Mouse (Mus musculus) brain, embryonic 18.5 days (tissue): ENCODE data around the gene Acer3.

Source experiments
- DNase-seq: peaks from one replicate; pipeline ENCODE4 v3.0.0-alpha.2; 2012; ENCODE audit warnings: low read depth, low spot score

Gene Acer3

GRCm38 (mm10) chr7:98321083-98321482, at the start of gene Acer3:
Acer3 (minus strand) TSS chr7:98321208.
- no peak for DNase-seq

DNA sequence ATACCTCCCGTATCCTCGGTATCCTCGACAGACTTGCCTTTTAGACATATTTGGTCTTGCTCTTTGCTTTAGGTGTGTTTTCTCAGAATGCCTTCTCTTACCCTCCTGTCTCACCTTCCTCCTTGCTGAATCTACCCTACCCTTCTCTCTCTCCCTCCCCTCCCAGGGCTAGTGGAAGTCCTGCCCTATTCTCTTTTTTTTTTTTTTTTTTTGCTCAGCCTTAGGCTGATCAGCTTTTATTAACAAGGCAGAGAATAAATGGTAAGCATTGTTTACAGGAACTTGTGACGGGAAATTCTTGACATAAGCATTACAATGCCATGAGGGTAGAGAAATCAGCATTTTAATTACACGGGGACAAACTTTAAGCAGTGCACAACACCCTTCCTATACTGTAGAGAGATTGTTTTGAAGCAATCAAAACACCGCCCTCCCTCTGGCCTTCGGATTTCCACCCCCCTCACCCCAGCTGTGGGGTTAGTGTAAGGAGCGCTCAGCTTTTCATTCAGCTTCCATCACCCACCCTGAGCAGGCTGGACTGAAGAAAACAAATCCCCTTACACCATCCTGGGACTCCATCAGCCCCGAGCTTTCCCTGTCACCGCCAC, 48.9 kb upstream of the Acer3 start:
- no peak for DNase-seq

- no peak for DNase-seq
These were observed 40.7 kb upstream of the Acer3 start for GRCm38 (mm10) chr7:98361662-98362061.

- peak; percentile 82 for DNase-seq
These were observed 40.1 kb upstream of the Acer3 start, which contains the start of gene Tsku for GRCm38 (mm10) chr7:98361063-98361652. Tsku (minus strand) TSS chr7:98361328.

- no peak for DNase-seq
These were observed 39.6 kb upstream of the Acer3 start for GRCm38 (mm10) chr7:98360621-98360990.

- DNase-seq: no peak
These were observed 39.1 kb upstream of the Acer3 start for GRCm38 (mm10) chr7:98359951-98360620.

DNA sequence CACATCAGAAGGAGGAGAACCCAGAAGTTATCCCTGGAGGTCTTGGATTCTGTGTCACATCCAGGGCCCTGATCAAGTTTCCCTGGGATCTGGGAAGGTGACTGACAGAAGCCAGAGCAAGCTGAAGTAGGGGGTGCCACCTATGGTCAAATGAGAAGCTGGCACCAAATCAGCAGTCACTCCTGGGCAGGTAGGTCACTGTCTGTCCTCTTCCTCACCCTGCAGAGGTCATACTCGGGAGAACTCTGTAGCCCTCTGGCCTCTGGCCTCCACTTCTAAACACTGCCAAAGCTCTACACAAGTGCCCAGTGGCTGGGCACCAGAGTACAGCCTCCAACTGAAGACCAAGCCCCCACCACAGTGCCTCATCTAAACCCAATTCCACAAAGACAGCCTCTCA, 37.0 kb upstream of the Acer3 start:
- DNase-seq: no peak

DNA sequence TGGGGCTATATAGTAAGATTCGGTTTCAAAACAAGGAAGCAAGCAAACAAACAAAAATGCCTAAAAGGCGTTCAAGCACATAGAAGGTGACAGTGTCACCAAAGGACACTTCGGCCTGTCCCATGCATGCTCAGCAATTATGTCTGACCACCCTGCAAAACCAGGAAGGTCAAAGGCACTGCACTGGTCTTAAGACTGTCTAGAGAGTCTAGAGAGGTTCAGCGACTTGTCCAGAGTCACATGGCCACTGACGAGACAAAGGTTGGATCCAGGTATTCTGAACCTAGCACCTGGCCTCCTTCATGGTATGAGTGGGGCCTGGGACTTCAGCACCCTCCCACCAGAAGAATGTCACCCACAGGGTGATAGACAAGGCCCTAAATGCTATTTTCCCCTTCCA, 36.3 kb upstream of the Acer3 start:
- DNase-seq: no peak

DNA sequence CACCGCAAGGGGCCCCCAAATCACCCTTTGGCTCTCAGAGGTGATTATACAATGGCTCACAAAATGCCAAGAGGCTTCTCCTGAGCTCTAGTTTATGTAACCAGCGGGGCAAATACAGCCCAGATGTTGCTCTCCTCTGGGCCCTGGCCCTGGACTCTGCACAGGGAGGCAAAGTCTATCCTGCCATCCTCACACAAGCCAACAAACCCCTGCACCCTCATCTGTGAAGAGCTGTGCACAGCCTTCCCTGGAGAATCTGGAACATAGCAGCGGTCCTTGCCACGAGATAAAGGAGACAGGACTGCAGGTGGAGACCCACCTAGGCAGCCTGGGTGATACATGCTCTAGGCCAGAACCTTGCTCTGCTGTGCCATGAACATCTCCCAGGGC, 33.9 kb upstream of the Acer3 start:
- DNase-seq: no peak

DNA sequence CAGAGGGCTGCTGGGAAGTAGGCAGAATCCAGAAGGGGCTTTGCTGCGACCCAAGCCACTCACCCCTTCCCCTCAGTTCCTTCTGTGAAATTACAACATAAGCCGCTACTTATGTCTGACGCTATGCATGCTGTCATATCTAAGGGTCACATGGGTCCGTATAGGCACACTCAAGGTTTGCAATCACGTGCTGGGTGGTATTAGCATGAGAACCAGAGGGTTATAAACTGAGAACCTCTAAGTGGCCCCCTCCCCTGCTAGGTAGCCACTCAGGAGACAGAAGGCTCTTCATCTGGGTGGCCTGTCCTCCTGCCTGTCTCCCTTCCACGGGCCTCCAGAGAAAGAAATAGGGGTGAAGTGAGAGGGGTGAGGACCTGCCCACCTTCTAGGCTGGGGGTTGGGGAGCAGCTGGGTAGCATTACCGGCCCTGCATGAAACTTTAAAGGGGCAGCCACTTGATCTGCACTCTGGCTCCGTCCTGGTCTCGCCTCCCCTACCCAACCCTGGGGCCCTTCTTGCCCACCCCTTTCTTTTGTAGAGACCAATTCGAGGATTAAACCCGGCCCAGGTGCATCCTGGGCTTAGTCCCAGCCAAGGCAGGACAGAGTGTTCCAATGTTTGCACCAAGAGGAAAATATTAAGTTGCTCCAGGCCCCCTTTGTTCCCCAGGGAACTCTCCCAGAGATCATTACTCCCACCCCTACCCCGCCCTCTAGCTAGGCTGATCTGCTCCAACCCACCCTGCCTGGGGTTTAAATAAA, 33.3 kb upstream of the Acer3 start:
- no peak for DNase-seq

- DNase-seq: no peak
These were observed 32.6 kb upstream of the Acer3 start for GRCm38 (mm10) chr7:98353616-98354015.

- no peak for DNase-seq
These were observed 30.5 kb upstream of the Acer3 start for GRCm38 (mm10) chr7:98351523-98351922.

GRCm38 (mm10) chr7:98349821-98350220, 28.8 kb upstream of the Acer3 start:
- no peak for DNase-seq

- DNase-seq: no peak
These were observed 28.1 kb upstream of the Acer3 start for GRCm38 (mm10) chr7:98349096-98349495.

- DNase-seq: no peak
These were observed 27.0 kb upstream of the Acer3 start for GRCm38 (mm10) chr7:98348043-98348442.

DNA sequence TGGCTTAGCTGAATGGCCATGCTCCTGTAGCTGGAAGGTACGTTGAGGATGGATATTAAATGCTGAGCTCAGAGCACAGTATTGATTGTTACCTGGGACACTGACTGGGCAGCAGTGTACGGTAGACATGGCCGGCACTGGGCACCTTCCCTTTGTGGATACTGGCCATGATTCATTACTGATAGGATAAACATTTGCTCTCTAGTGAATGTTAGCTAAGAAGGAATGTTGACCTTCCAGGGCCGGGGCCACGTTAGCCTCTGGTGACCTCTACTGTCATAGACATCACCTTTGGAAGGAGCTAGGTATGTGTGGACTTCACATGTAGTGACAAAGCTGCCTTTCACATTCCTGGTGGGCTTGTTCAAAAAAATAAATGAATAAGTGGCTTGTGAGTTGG, 26.5 kb upstream of the Acer3 start:
- no peak for DNase-seq

GRCm38 (mm10) chr7:98345036-98345435, 24.0 kb upstream of the Acer3 start:
- DNase-seq: no peak

DNA sequence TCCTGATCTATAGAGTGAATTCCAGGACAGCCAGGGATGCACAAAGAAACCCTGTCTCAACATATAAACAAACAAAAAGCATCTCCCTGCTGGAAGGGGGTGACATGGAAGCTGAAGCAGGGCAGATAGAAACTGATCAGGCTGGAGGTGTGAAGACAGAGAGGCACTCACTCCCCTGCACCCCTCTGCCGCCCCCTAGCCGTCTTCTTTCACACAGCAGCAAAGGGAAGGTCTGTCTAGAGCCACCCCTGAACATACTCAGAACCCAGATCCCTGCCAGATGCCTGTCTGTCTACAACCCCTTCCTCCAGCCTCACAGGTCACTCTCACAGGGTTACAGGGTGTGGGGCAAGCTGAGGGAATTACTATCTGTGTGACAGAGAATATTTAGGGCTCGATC, 23.4 kb upstream of the Acer3 start:
- no peak for DNase-seq

GRCm38 (mm10) chr7:98342249-98342648, 21.2 kb upstream of the Acer3 start:
- no peak for DNase-seq

GRCm38 (mm10) chr7:98341475-98341874, 20.5 kb upstream of the Acer3 start:
- DNase-seq: no peak

DNA sequence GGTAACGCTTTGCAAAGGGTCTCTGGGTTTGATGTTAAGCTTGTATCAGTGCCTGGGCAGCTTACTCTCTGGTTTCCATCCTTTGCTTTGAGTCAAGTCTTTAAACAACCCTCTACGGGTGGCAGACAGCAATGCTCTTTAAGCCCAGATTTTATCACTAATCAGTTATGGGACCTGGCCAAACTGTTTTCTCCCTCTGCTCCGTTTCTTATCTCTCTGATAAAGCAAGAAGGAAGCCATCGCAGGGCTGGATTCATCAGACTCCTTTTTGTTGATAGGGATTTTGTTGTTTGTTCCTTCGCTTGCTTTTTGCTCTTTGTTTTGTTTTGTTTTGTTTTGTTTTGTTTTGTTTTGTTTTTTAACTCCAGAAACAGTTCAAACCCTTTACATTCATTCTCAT, 19.3 kb upstream of the Acer3 start:
- DNase-seq: no peak

DNA sequence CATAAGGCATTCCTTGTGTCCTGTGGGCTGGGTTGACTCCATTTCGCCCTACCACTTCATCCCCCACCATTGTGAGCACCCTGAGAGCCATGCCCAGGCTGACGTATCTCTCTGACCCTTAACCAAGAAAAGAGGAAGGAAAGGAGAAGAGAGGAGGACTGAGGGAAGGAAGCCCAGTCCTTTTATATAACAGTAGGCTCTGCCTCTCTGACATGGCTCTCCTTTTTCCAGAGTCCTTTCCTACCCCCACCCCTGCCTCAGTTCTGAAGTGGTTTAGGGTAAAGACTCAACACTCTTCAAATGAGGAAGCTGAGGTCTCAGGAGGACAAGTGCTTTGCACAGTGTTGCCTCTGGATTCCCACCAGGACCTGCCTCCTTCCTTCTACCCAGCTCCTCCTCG, 13.0 kb upstream of the Acer3 start:
- DNase-seq: no peak

- no peak for DNase-seq
These were observed 12.5 kb upstream of the Acer3 start for GRCm38 (mm10) chr7:98333507-98333906.
